Mouse (Mus musculus): ENCODE results near the gene Gsg1l. TPM values are rescaled to one million over a fixed set of nuclear protein-coding genes. Genes with fewer than 3 reads are reported as not detected.

Gene Gsg1l
- total RNA-seq, 2 experiments from 2014 or later, result 14.3 to 14.4 TPM

DNA sequence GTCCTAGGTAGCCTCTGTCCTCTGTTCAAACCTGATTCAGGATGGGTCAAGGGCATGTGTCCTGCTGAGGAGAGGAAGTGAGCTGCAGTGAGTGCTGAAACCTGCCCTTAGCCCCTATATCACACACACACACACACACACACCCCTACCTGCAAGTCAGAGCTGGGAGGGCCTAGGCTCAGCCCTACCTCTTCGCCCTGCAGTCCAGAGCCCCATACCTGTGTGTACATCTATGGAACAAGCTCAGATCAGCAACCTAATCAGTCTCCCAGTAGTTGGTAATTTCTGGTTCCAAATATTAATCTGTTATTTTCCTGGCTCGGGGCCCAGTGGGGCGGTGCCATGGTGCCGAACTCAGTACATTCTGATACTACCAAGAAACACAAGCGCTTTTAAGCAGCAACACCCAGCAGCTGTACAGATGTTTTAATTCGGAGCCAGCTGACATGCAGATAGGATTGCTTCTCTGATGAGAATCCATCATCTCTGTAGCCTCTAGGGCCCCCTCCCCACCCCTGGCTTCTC, 208.2 kb downstream of the Gsg1l start:
- no peak for DNase-seq (ENCODE audit: extremely low spot score in 1 of 2, low spot score in 1 of 2)

DNA sequence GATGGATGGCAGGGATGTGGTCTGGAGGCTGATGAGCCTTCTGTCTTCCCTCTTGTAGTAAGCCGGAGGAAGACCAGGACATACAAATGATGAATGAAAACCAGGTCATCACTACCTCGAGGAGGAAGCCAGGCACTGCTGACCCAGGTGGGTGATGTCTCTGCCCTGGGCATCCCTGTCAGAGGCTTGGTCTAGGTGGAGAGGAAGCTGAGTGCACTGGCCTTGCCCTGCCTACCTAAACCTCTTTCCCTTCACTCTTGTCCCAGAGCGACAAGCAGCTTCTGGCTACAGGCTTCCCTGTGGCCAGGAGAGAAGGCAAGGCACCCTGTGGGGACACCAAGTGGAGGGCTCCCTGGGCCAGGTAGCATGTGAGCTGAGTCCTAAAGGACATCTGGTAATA, 209.3 kb downstream of the Gsg1l start:
- DNase-seq (ENCODE audit: extremely low spot score in 1 of 2, low spot score in 1 of 2), result no peak

DNA sequence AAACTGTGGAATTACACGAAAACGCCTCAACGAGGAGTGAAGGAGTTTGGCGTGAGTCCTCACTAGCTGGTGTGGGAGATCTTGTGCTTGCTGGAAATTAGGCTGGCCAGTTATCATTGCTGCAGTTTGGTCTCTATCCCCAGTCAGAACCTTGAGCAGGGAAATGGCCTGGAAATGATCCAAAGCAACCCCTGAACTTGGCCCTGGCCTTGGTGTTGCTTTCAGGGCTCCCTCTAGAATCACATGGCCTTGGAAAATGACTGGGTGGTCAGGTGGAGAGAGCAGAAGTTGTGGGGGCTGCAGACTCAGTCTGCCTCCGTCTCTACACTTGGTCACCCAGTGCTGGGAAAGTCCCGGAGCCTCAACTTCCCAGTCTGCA, 210.0 kb downstream of the Gsg1l start:
- DNase-seq (ENCODE audit: extremely low spot score in 1 of 2, low spot score in 1 of 2), result no peak

DNA sequence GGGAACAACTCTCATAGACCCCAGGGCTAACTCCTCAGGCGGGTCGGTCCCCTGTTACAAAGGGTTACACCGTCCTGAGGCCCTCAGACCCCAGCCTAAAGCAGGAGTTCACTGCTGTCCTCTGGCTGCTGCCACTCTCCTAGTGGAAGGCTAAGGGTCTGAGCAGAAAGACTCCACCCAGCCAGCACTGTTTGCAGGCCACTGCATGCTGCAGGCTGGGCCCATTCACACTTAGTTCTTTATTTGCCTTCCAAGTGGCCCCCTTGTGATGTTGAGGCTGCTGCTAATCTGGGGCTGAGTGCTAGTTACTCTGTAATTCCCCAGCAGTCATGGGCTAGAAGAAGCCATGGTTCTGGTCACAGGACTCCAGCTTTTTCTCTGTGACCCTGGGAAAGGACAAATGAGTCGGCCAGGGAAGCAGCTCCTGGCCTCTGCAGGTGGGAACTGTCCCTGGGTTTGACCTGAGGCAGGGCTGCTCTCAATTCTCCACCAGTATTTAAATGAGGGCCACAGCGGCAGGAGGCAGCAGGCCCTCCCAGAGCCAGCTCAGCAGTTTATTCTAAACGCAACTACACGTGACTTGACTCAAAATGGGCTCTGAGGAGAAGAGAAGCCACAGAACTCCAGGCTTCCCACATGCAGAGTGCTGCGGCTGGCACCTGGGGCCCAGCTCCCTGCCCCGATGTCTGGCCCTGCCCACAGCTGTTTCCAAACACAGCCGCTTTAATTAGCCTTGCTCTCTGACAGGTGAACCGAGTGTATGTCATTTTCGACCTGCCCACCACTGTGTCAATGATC, 210.6 kb downstream of the Gsg1l start:
- no peak for DNase-seq (ENCODE audit: extremely low spot score in 1 of 2, low spot score in 1 of 2)

DNA sequence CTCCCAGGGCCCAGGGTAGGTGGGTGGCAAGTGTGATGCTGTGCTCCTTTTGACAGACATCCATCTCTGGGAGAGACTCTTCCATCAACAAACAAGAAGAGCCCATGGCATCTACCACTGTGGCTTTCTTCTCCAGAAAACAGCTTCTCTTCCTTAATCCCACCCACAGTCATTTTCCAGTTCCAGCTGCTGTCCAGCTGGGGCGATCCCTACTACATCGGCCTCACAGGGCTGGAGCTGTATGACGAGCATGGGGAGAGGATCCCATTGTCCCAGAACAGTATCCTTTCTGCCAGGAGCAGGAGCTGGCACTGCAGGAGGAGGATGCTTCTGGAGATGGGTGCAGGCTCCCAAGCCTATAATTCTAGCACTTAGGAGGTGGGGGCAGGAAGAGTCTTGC, 213.6 kb downstream of the Gsg1l start:
- DNase-seq (ENCODE audit: extremely low spot score in 1 of 2, low spot score in 1 of 2), result no peak

DNA sequence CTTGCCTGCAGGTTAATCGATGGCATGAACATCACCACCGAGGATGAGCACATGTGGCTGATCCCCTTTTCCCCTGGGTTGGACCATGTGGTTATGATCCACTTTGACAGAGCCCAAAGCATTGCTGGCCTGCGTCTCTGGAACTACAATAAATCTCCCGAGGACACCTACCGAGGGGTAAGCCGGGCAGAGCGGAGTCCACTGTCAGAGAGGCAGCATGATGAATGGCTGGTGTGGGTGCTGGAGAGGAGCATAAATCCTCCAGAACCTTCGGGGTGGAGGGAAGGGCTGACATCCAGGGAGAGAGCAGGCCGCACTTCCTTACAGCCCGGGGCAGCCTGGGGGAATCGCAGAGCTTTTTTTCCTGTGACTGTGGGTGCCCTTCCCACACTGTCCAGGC, 217.0 kb downstream of the Gsg1l start:
- no peak for DNase-seq (ENCODE audit: extremely low spot score in 1 of 2, low spot score in 1 of 2)

DNA sequence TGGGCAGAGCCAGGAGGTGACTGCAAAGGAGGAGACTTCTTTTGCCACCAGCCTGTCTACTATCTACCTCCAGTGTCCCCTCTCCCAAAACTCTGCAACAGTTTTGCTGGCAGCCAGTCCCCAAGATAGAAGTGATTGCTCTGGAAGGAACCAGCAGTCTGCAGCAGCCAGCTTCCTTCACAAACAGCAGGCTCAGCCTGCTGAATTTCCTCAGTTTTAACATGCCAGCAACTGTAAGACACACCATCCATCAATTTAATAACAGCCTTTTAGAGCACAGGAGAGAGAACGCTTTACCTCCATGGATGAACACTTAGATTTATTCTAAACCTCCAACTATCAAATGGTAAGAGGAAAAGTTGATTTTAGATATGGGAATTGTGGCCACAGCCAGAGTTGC, 218.2 kb downstream of the Gsg1l start:
- DNase-seq (ENCODE audit: extremely low spot score in 1 of 2, low spot score in 1 of 2), result no peak

DNA sequence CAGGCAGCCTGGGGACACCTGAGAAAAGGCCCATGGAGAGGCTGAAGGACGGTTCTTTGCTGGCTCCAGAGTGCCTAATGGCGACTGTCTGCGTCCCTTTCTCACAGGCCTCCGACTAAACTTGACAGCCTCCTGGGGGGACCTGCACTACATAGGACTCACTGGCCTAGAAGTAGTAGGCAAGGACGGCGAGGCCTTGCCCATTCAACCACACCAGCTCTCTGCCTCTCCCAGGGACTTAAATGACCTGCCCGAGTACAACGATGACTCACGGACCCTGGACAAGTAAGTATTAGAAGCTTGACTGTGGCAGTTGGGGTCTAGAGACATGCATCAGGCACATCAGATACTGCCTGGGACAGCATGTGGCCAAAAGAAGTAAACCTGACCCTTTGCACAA, 221.8 kb downstream of the Gsg1l start:
- DNase-seq (ENCODE audit: extremely low spot score in 1 of 2, low spot score in 1 of 2), result no peak

DNA sequence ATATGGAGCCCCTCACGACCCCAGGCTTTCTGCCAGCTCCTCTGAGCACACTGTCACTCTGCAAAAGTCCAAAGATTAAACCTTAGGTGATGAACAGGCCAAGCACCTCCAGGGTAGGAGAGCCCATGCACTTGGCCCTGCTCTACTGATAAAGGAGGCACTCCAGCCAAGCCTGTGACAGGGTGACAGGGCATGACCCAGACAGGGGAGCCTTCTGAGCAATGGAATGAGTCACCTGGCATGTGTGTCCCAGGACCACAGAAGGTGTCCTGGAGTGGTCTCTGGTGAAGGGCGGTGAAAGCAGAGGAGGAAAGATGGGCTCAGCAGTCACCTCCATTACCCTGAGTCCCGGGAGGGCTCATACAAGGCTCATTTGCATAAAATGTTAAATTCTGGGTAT, 222.6 kb downstream of the Gsg1l start:
- DNase-seq (ENCODE audit: extremely low spot score in 1 of 2, low spot score in 1 of 2), result no peak

DNA sequence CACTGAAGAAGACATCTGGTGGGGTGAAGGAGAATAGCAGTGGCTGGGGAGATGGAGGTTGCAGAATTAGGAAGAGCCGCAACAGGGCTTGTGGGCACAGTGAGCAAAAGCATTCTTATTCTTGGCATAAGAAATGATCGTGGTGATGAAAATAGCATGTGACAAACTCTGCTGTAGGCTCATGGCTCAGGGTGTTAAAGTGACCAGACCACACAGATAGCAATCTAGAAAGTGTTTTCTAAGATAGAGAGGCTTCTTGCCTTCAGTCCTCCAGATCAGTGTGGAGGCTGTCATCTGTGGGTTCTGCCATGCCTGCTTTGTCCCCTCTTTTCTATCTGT, 234.7 kb downstream of the Gsg1l start:
- DNase-seq (ENCODE audit: extremely low spot score in 1 of 2, low spot score in 1 of 2), result no peak

DNA sequence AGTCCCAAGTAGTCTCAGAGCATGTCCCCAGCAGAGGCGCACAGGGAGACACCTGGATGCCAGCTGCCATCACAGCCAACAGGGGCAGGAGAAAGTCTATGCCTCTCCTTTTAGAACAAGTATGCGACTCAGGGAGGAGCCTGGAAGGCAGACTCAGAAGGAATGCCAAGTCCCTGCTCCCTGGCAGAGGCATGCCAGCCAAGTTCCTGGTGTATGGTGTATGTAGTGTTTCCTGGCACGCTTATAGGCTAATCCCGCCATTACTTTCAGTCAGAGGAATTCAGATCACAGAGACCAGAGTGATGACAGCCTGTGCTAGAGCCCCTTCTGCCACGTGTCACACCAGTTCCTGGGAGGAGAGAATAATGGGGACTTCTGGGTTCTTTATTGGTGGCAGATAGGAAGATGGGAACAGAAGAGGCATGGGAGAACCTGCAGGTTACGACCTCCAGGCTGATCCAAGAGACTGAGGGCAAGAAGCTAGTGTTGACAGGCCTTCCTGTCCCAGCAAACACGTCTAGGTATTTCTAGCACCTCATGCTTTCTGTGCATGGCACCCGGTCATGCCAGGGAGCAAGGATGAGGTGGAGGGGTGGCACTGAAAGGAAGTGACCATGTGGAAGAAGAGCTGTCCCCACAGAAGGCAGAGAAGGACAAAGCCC, 235.2 kb downstream of the Gsg1l start:
- DNase-seq (ENCODE audit: extremely low spot score in 1 of 2, low spot score in 1 of 2), result no peak

DNA sequence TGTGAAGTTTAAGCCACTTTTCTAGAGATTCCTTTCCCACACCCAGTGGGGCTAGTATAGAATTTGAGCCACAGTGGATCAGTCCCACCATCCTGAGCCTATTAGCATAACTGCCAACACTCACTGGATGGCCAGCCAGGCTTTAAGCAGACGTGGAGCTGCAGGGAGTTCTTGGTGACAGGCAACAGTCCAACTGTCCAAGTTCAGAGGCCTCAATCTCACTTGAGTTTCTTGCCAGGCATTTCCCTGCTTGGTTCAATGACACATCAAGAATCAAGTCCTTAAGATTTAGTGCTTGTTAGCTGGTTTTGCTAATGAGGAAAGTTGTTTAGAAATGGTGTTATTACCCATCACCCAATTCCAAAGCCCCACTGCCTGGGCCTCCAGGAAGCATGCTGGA, 236.6 kb downstream of the Gsg1l start:
- DNase-seq (ENCODE audit: extremely low spot score in 1 of 2, low spot score in 1 of 2), result no peak

DNA sequence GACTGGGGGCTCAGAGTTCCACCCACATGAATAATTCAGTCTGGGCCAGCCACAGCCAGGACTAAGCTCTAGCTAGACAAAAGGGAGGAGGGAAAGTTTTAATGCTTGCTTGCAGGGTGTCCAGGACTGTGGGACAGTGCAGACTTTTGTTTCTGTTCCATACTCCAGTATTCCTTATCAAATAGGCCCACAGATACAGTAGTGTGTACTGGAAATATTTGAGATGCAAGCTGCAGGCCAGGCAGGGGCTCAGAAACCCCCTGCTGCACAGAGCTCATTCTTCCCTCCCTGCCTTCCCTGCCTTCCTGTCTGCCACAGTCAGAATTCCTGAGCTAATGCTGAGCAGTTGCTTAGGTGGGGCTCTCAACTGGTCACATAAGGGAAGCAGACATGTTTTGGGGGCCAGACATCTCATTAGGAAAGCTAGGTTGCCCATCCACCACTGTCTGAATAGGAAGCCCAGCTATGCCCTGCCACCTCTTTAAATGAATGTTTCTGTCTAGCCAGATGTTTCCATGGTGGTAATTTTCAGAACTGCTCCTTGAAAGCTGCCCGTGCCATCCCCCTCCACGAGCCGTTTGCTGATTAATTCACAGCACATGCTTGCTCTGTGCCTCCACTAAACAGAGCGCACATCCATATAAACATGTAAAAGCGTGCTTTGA, 244.0 kb downstream of the Gsg1l start:
- no peak for DNase-seq (ENCODE audit: extremely low spot score in 1 of 2, low spot score in 1 of 2)

DNA sequence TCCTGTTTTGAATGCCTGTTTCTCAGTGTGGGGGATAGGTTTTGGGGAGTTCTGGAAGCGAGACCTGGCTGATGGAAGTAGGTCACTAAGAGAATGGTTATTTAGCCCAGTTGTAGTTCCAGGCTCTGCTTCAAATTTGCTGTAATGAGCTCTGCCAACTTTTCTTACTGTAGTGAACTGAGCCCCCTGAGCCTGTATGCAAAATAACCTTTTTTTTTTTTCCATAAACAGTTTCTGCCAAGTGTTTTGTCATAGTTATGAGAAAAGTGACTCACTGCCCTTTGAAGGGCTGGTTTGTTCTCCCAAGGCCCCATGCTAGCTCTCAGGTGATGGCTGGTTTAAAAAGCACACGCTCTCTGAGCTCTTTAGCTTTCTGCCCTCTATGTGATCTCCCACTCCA, 248.7 kb downstream of the Gsg1l start:
- no peak for DNase-seq (ENCODE audit: extremely low spot score in 1 of 2, low spot score in 1 of 2)

DNA sequence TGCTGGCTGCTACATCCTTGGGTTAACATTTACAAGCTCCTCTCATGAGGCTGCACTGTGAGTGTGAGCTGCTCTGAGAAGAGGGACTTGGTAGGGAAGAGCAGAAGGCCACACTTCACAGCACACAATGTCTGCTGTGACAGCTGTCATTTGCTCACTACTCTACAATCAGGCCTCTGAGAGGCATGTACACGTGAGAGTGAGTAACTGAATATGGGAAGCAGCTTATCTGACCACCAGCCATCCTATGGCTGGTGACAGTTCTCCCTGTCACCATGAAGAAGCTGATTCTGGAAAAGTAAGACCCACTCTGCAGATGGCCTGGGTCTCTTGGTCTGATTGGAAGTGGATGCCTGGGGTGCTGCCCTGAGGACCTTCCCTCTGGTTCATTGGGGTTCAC, 249.4 kb downstream of the Gsg1l start:
- DNase-seq (ENCODE audit: extremely low spot score in 1 of 2, low spot score in 1 of 2), result no peak

DNA sequence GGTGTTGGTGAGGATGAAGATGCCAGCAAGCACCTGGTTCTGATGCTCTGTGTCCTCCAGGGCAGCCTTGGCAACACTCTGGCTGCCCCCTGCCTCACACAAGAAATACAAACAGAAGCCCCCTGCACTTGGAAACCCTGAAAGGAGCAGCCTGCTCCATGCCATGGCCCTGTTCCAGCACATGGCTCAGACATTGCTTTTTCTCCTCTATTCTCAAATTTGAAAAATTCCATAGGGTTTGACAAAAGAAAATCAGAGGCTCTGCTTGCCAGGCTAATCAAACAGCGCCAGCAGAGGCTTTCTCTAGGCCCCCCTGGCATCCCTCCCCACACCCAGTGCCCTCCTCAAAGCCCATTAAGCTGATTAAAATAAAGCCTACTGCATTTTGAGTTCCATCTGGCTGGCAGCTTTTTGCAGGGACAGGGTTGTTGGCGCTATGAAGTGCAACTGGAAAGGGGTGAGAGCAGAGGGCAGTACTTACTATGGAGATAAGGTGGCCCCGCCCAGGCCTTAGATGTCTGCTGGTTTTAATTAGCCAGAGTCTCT, 253.0 kb downstream of the Gsg1l start:
- no peak for DNase-seq (ENCODE audit: extremely low spot score in 1 of 2, low spot score in 1 of 2)

DNA sequence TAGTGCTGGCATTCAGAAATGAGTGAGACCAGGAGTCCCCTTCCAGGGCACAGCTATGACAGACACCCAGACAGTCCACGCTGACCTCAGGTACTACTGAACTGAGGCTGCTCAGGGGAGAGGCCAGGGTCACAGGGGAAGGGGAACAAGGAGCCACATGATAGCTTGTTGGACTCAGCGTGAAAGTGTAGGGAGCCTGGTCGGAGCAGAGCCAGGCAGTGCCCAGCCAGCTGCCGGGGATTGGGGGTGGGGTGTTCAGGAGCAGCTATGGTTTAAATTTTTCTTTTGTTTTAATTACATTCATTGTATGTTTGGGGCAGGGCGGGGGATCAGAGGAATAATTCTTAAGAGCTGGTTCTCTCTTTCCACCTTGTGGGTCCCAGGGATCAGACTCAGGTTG, 253.7 kb downstream of the Gsg1l start:
- no peak for DNase-seq (ENCODE audit: extremely low spot score in 1 of 2, low spot score in 1 of 2)
